Mouse (Mus musculus): ENCODE results near the gene Cacng4.

The Cacng4 gene

GRCm38 (mm10) chr11:107772002-107772401, 22.4 kb downstream of the Cacng4 start:
- DNase-seq, result no peak

- no peak for DNase-seq
Observed at GRCm38 (mm10) chr11:107768361-107768760, 26.0 kb downstream of the Cacng4 start.

GRCm38 (mm10) chr11:107766932-107767331, 27.4 kb downstream of the Cacng4 start:
- DNase-seq, result no peak

- DNase-seq, result no peak
Observed at GRCm38 (mm10) chr11:107762688-107763460, 31.5 kb downstream of the Cacng4 start.

GRCm38 (mm10) chr11:107761790-107762500, 32.4 kb downstream of the Cacng4 start:
- DNase-seq, result no peak

- DNase-seq, result no peak
Observed at GRCm38 (mm10) chr11:107760001-107760400, 34.4 kb downstream of the Cacng4 start.

- DNase-seq, result no peak
Observed at GRCm38 (mm10) chr11:107759516-107759915, 34.8 kb downstream of the Cacng4 start.

GRCm38 (mm10) chr11:107749114-107749513, 45.2 kb downstream of the Cacng4 start:
- no peak for DNase-seq

GRCm38 (mm10) chr11:107748243-107749035, 45.9 kb downstream of the Cacng4 start:
- no peak for DNase-seq

GRCm38 (mm10) chr11:107743100-107743499, 51.3 kb downstream of the Cacng4 start:
- no peak for DNase-seq

GRCm38 (mm10) chr11:107738418-107739099, 55.8 kb downstream of the Cacng4 start:
- DNase-seq, result no peak

GRCm38 (mm10) chr11:107737886-107738285, 56.5 kb downstream of the Cacng4 start:
- no peak for DNase-seq

GRCm38 (mm10) chr11:107734133-107734532, 60.2 kb downstream of the Cacng4 start:
- DNase-seq, result no peak

- DNase-seq, result no peak
Observed at GRCm38 (mm10) chr11:107731498-107731897, 62.9 kb downstream of the Cacng4 start.

GRCm38 (mm10) chr11:107730940-107731339, 63.4 kb downstream of the Cacng4 start:
- DNase-seq, result no peak

GRCm38 (mm10) chr11:107729141-107729540, 65.2 kb downstream of the Cacng4 start:
- no peak for DNase-seq

- DNase-seq, result no peak
Observed at GRCm38 (mm10) chr11:107728073-107728863, 66.1 kb downstream of the Cacng4 start.

- DNase-seq, result no peak
Observed at GRCm38 (mm10) chr11:107724603-107725002, 69.8 kb downstream of the Cacng4 start.

GRCm38 (mm10) chr11:107721057-107721456, 73.3 kb downstream of the Cacng4 start:
- DNase-seq, result no peak

- DNase-seq, result peak; percentile 2 to 9
Observed at GRCm38 (mm10) chr11:107720264-107721021, 73.9 kb downstream of the Cacng4 start.

GRCm38 (mm10) chr11:107716332-107716938, 77.9 kb downstream of the Cacng4 start, which contains the start of gene Cacng1:
Gene Cacng1, minus strand, starts transcription at chr11:107716522.
- no peak for DNase-seq

Measured in B cell, adult 2 months (primary cell).